Mouse (Mus musculus) forebrain, embryonic 11.5 days (tissue): ENCODE data around the gene 4930519G04Rik. TPM values are rescaled to one million over a fixed set of nuclear protein-coding genes. Genes with fewer than 3 reads are reported as not detected.

Experiments used
- ATAC-seq: fragments of 200-750 bp; cut with Nextera tagmentation; replicated peaks from 2 replicates; pipeline ENCODE4 v1.8.0; 2017; ENCODE audit warnings: moderate TSS enrichment; ENCODE audit not compliant: low FRiP score
- DNase-seq: peaks from one replicate; pipeline ENCODE4 v3.0.0-alpha.2; 2017; ENCODE audit warnings: low spot score
- H3K27ac ChIP-seq: fragments of 300-500 bp; sonication (generic); 2 replicates; pipeline ENCODE4 v1.5.1; 2014; ENCODE audit warnings: low read depth, low read length
- H3K27me3 ChIP-seq: fragments of 300-500 bp; sonication (generic); 2 replicates; pipeline ENCODE4 v1.6.1; 2014; ENCODE audit warnings: mild to moderate bottlenecking, low read length, mixed read lengths; ENCODE audit not compliant: control insufficient read depth, insufficient read depth
- H3K36me3 ChIP-seq: fragments of 300-500 bp; sonication (generic); 2 replicates; pipeline ENCODE4 v1.6.1; 2014; ENCODE audit warnings: mild to moderate bottlenecking, low read length, moderate library complexity, mixed read lengths; ENCODE audit not compliant: control insufficient read depth, insufficient read depth
- H3K4me1 ChIP-seq: fragments of 300-500 bp; sonication (generic); replicated peaks from 2 replicates; pipeline ENCODE4 v1.6.1; 2014; ENCODE audit warnings: low read length, mixed read lengths; ENCODE audit not compliant: control insufficient read depth, insufficient read depth
- H3K4me2 ChIP-seq: fragments of 300-500 bp; sonication (generic); 2 replicates; pipeline ENCODE4 v1.6.1; 2014; ENCODE audit warnings: low read depth, mild to moderate bottlenecking, low read length, moderate library complexity, mixed read lengths; ENCODE audit not compliant: severe bottlenecking
- H3K4me3 ChIP-seq: fragments of 300-500 bp; sonication (generic); 2 replicates; pipeline ENCODE4 v1.5.1; 2014; ENCODE audit warnings: low read depth, low read length
- H3K9ac ChIP-seq: fragments of 300-500 bp; sonication (generic); 2 replicates; pipeline ENCODE4 v1.6.1; 2014; ENCODE audit warnings: low read length
- H3K9me3 ChIP-seq: fragments of 300-500 bp; sonication (generic); 2 replicates; pipeline ENCODE4 v1.6.1; 2016; ENCODE audit warnings: low read length, mixed read lengths; ENCODE audit not compliant: control insufficient read depth
- WGBS: fragments of 180-500 bp; shearing (Covaris S2); extraction: QIAGEN DNeasy Blood & Tissue Kit; methylation state at CpG from one replicate; pipeline ENCODE4 v1.1.7; 2014; 5-methylcytosine and 5-hydroxymethylcytosine counted together
- polyA plus RNA-seq: library from polyadenylated mRNA; unstranded; fragments of >200 nt; fragmentation: Nextera tagmentation; extraction: Ambion mirVana; gene quantifications from 2 replicates; pipeline ENCODE4 v1.2.1, GENCODE M21; 2014

Gene 4930519G04Rik
- polyA plus RNA-seq, 1 experiment from 2014 or later = not detected

- 80% methylated on average over 8 of the region's 8 CpGs for WGBS
- Histone ChIP-seq H3K4me1 (no peaks in the 10 kb centered on the region), H3K4me2 (no peak overlapping the region), H3K27me3 (no peaks in the 10 kb centered on the region), H3K4me3 (no peak overlapping the region), H3K27ac (no peak overlapping the region), H3K36me3 (peaks cover 4% of the 10 kb centered on the region; the same call in 1 of the 2 replicates), H3K9me3 (no peaks in the 10 kb centered on the region), H3K9ac (no peak overlapping the region)
- DNase-seq (no peak), ATAC-seq (no peak)
These were observed 45.1 kb upstream of the 4930519G04Rik start for GRCm38 (mm10) chr5:114808385-114808784.

GRCm38 (mm10) chr5:114809181-114809756 is 44.2 kb upstream of the 4930519G04Rik start:
- Histone ChIP-seq H3K4me3 (no peak overlapping the region), H3K4me1 (no peaks in the 10 kb centered on the region), H3K9ac (no peak overlapping the region), H3K27me3 (no peaks in the 10 kb centered on the region), H3K4me2 (no peak overlapping the region), H3K9me3 (no peaks in the 10 kb centered on the region), H3K27ac (no peak overlapping the region), H3K36me3 (peaks cover 4% of the 10 kb centered on the region; the same call in 1 of the 2 replicates)
- no peak for DNase-seq
- no peak for ATAC-seq
- WGBS = 77% methylated on average over 10 of the region's 10 CpGs

GRCm38 (mm10) chr5:114809826-114810225 is 43.6 kb upstream of the 4930519G04Rik start:
- H3K27me3 ChIP-seq = no peaks in the 10 kb centered on the region
- ATAC-seq (no peak), DNase-seq (no peak)
- H3K4me1 ChIP-seq = no peaks in the 10 kb centered on the region
- no peak overlapping the region for H3K9ac ChIP-seq
- H3K36me3 ChIP-seq = peaks cover 4% of the 10 kb centered on the region; the same call in 1 of the 2 replicates
- H3K9me3 ChIP-seq = no peaks in the 10 kb centered on the region
- H3K4me3 ChIP-seq = no peak overlapping the region
- no peak overlapping the region for H3K4me2 ChIP-seq
- H3K27ac ChIP-seq = no peak overlapping the region
- 92% methylated on average over 5 of the region's 5 CpGs for WGBS

GRCm38 (mm10) chr5:114813525-114814181 is 39.8 kb upstream of the 4930519G04Rik start:
- under 1% methylated on average over 50 of the region's 50 CpGs for WGBS
- Histone ChIP-seq H3K4me2 (peak overlapping the region; percentile 58), H3K4me1 (no peaks in the 10 kb centered on the region), H3K4me3 (peak overlapping the region; percentile 70), H3K36me3 (peaks cover 2% of the 10 kb centered on the region; the same call in 1 of the 2 replicates), H3K27me3 (no peaks in the 10 kb centered on the region), H3K27ac (peak overlapping the region; percentile 68; the same call in 1 of the 2 replicates), H3K9ac (peak overlapping the region; percentile 85), H3K9me3 (no peaks in the 10 kb centered on the region)
- ATAC-seq = peak; percentile 96
- peak; percentile 95 for DNase-seq

GRCm38 (mm10) chr5:114816599-114816998 is 36.9 kb upstream of the 4930519G04Rik start:
- no peaks in the 10 kb centered on the region for H3K36me3 ChIP-seq
- no peaks in the 10 kb centered on the region for H3K9me3 ChIP-seq
- no peak overlapping the region for H3K9ac ChIP-seq
- no peak overlapping the region for H3K27ac ChIP-seq
- DNase-seq = no peak
- no peak overlapping the region for H3K4me2 ChIP-seq
- ATAC-seq = no peak
- H3K4me1 ChIP-seq = no peaks in the 10 kb centered on the region
- H3K4me3 ChIP-seq = no peak overlapping the region
- H3K27me3 ChIP-seq = no peaks in the 10 kb centered on the region
- 71% methylated on average over 6 of the region's 6 CpGs for WGBS

GRCm38 (mm10) chr5:114818124-114818523 is 35.3 kb upstream of the 4930519G04Rik start:
- ATAC-seq (no peak), DNase-seq (no peak)
- no peak overlapping the region for H3K9ac ChIP-seq
- no peak overlapping the region for H3K4me2 ChIP-seq
- no peaks in the 10 kb centered on the region for H3K36me3 ChIP-seq
- H3K9me3 ChIP-seq = no peaks in the 10 kb centered on the region
- H3K4me3 ChIP-seq = no peak overlapping the region
- no peak overlapping the region for H3K27ac ChIP-seq
- 79% methylated on average over 10 of the region's 11 CpGs for WGBS
- no peaks in the 10 kb centered on the region for H3K4me1 ChIP-seq
- H3K27me3 ChIP-seq = no peaks in the 10 kb centered on the region

- no peaks in the 10 kb centered on the region for H3K27me3 ChIP-seq
- peak within 1 kb of the TSS; percentile 72; the same call in 1 of the 2 replicates for H3K27ac ChIP-seq
- H3K9ac ChIP-seq = peak within 1 kb of the TSS; percentile 83
- H3K4me3 ChIP-seq = peak within 1 kb of the TSS; percentile 74
- peak; percentile 81 for ATAC-seq
- H3K4me1 ChIP-seq = no peaks in the 10 kb centered on the region; the same call in 1 of the 2 replicates
- H3K36me3 ChIP-seq = no peaks in the 10 kb centered on the region
- peak within 1 kb of the TSS; percentile 61 for H3K4me2 ChIP-seq
- peak; percentile 96 for DNase-seq
- H3K9me3 ChIP-seq = no peaks in the 10 kb centered on the region
- 8% methylated on average over 52 of the region's 53 CpGs for WGBS
These were observed 30.4 kb upstream of the 4930519G04Rik start, which contains the start of gene 1500011B03Rik for GRCm38 (mm10) chr5:114822796-114823688. TSS of gene 1500011B03Rik (minus strand) at chr5:114823468.

- Histone ChIP-seq H3K4me3 (no peak overlapping the region), H3K27me3 (no peaks in the 10 kb centered on the region), H3K36me3 (no peaks in the 10 kb centered on the region), H3K27ac (no peak overlapping the region), H3K9me3 (no peaks in the 10 kb centered on the region), H3K4me2 (no peak overlapping the region), H3K4me1 (no peaks in the 10 kb centered on the region; the same call in 1 of the 2 replicates), H3K9ac (no peak overlapping the region)
- WGBS = 19% methylated on average over 9 of the region's 9 CpGs
- peak; percentile 32; the same call in 1 of the 2 replicates for ATAC-seq
- DNase-seq = no peak
These were observed 29.3 kb upstream of the 4930519G04Rik start for GRCm38 (mm10) chr5:114824197-114824596.
